In the genomic region with DNA sequence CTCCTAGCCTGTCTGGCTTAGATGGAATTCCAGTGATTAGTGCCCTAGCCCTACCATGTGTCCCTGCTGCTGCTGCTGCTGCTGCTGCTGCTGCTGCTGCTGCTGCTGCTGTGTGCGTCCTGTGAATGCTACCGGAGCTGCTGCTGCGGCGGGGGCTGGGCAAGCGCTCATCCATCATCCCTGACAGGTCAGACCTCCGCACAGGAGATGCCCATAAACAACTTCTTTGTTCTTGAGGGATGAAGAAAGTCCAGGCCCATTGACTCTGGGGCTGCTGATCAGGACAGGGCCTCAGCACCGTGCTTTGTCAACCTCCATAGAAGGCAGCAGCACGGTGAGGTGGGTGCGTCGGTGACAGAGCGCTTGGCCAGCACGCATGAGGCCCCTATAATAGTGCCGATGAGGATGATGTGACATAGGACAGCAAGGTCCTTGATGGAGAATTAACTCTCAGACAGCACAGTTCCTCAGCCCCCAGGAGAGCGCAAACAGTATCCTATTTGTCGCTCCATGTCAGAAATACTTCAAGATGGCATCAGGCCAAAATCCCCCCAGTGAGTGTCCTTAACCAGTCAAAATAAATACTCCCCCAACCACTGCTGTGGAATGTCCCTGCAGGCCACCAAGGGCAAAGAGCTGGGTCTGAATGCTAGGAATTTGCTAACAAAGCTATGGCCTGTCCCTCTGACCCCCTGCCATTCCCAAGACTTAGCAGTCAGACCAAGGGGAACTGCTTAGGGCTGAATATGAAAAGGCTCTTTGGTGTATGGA, we compare ENCODE assay signal across 10 mouse cellular contexts.
DNase-seq lines count a peak whose midpoint lies in the region; ATAC-seq lines count a peak whose summit lies in the region.
"Had no signal": no experiment of that assay in that cellular context is flagged by ENCODE, and none has a peak within 500 bp of the region (broad histone marks: within the 10 kb centered on the region; RNA-seq: fewer than 3 reads in every experiment).

No protein-coding gene starts in this region.

- no peak for DNase-seq in heart, adult 9 months (ENCODE audit: low spot score in 2 of 2)
- peak; percentile 77 for DNase-seq in kidney, postnatal 10 days
- DNase-seq in neural tube, embryonic 10.5 days (ENCODE audit: extremely low spot score, low spot score), result peak; percentile 88
- DNase-seq in urinary bladder, postnatal 10 days (ENCODE audit: low spot score), result no peak
- no peak for DNase-seq in layer of hippocampus, adult 9-11 months
- DNase-seq: cerebellum, adult 2 months had no signal

- peak overlapping the region; percentile 69 for H3K27ac ChIP-seq in heart, embryonic 13.5 days (replicated peaks)
- peak overlapping the region; percentile 72 for H3K27ac ChIP-seq in forebrain, embryonic 13.5 days

- peak overlapping the region; percentile 5; the same call in 1 of the 2 replicates for H3K4me3 ChIP-seq in heart, embryonic 13.5 days
- H3K4me3 ChIP-seq in forebrain, embryonic 13.5 days, result no peak overlapping the region
- H3K4me3 ChIP-seq: megakaryocyte, embryonic 14.5 days had no signal

- H3K36me3 ChIP-seq in heart, embryonic 13.5 days, result no peaks in the 10 kb centered on the region
- no peaks in the 10 kb centered on the region for H3K36me3 ChIP-seq in forebrain, embryonic 13.5 days (ENCODE audit: poor library complexity, severe bottlenecking)

- H3K4me2 ChIP-seq in heart, embryonic 13.5 days, result peak overlapping the region; percentile 54
- H3K4me2 ChIP-seq in forebrain, embryonic 13.5 days, result peak overlapping the region; percentile 49

- H3K9ac ChIP-seq in heart, embryonic 13.5 days, result peak overlapping the region; percentile 34
- peak overlapping the region; percentile 48 for H3K9ac ChIP-seq in forebrain, embryonic 13.5 days

- no peaks in the 10 kb centered on the region for H3K9me3 ChIP-seq in heart, embryonic 13.5 days
- H3K9me3 ChIP-seq in forebrain, embryonic 13.5 days (replicated peaks), result no peaks in the 10 kb centered on the region

- H3K4me1 ChIP-seq in heart, embryonic 13.5 days, result peaks cover 28% of the 10 kb centered on the region
- peaks cover 23% of the 10 kb centered on the region for H3K4me1 ChIP-seq in forebrain, embryonic 13.5 days
- H3K4me1 ChIP-seq: megakaryocyte, embryonic 14.5 days had no signal

- WGBS in heart, embryonic 13.5 days, result 7% methylated on average over 15 of the region's 15 CpGs
- 7% methylated on average over 15 of the region's 15 CpGs for WGBS in forebrain, embryonic 13.5 days

- H3K27me3 ChIP-seq in heart, embryonic 13.5 days (replicated peaks), result no peaks in the 10 kb centered on the region
- no peaks in the 10 kb centered on the region for H3K27me3 ChIP-seq in forebrain, embryonic 13.5 days

- peak; percentile 26; the same call in 1 of the 2 replicates for ATAC-seq in heart, embryonic 13.5 days (ENCODE audit: extremely low read depth, insufficient number of reproducible peaks, low FRiP score, low TSS enrichment)
- peak; percentile 58; the same call in 1 of the 2 replicates for ATAC-seq in forebrain, embryonic 13.5 days
- ATAC-seq in granulocyte monocyte progenitor cell, adult 5-6 weeks (replicated peaks; ENCODE audit: poor library complexity, severe bottlenecking), result no peak

Comparison
In these comparisons a context has a peak if more than half of its experiments do, and no peak if none do; other contexts are left out.
1. DNase-seq: peak in kidney, postnatal 10 days (single experiment) and neural tube, embryonic 10.5 days (single experiment); none in heart, adult 9 months (0 of 2), urinary bladder, postnatal 10 days (single experiment) and layer of hippocampus, adult 9-11 months (single experiment).